Mouse (Mus musculus) stomach, adult 2 months (tissue): ENCODE measurements around the gene Atxn1l. TPM values are rescaled to one million over a fixed set of nuclear protein-coding genes. Genes with fewer than 3 reads are reported as not detected.

Source experiments
- polyA plus RNA-seq: library from polyadenylated mRNA; depleted of rRNA; stranded (reverse); fragments of >200 nt; gene quantifications from 2 replicates; pipeline ENCODE4 v1.2.3, GENCODE M21; 2012; rRNA removed

Gene Atxn1l
- polyA plus RNA-seq, result 2.1 and 2.9 TPM in 2 replicates

DNA sequence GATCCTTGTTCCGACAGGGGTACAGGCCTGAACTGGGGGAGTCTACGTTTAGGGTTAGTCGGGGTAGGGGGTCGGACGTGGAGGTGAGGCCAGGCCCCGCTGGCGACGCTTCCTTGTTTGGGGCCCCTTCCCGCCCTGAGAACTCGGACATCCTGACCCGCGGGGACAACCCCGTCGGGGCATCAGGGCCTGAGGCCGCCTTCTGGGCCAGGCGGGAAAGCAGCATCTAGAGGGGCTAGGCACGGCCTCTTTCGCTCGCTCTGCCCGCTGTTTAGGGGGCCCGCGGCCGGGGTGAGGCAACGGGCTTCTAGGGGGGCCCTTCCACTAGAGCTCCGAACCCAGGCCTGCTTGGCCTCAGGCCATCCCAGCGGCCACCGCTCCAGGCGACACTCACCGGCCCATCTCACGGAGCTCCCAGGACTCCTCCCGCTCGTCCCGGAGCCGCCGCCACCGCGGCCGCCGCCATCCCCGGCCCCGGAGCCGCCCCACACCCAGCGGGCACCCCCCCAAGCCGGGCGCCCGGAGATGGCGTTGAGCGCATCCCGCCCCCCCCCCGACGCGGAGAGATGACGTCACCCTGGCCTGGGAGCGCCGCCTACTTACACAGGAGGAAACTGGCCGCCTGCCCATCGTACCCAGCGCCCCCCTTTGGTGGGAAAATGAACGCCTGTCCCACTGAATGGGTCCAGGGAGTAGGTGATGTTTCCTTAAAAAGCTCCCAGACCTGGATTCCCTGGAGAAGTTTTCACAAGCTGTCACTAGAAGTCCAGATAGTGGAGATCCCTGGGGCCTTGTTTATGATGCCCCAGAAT lies at the start of gene Atxn1l:
Gene Atxn1l, minus strand, starts transcription at position 503 of the 812 bp plus-strand sequence.

DNA sequence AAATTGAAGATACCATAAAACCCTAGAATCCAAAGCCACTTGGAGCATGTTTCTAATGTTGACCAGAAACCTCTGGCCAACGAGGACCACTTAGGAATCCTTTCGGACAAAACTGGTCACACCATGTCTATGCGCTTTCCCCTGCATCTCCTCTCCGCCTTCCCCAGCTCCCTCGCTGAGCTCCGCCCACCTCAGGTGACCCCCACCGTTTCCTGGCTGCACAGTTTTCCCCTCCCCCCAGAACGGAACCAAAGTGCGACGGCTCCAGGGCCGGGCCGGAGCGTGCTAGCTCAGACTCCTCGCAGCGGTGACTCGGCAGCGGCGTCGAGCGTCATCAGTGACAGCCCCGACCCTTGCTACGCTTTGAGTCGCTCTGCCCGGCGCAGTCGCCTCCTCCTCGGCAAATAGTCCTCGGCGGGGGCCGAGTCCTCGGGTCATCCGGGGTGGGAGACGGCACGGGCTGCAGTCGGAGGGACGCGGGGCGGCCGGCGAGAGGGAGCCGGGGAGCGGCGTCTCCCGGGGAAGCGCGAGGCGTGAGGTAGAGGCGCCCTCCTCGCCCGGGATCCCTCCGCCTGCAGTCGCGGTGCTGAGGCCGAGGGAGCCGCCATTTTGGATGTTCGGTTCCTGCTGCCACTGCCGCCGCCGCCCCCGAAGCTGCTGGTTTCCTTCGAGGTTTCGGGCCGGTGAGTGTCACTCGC lies 40.9 kb upstream of the Atxn1l start, which contains the start of gene Ap1g1:
Gene Ap1g1, plus strand, starts transcription at position 275 of the 698 bp plus-strand sequence.

DNA sequence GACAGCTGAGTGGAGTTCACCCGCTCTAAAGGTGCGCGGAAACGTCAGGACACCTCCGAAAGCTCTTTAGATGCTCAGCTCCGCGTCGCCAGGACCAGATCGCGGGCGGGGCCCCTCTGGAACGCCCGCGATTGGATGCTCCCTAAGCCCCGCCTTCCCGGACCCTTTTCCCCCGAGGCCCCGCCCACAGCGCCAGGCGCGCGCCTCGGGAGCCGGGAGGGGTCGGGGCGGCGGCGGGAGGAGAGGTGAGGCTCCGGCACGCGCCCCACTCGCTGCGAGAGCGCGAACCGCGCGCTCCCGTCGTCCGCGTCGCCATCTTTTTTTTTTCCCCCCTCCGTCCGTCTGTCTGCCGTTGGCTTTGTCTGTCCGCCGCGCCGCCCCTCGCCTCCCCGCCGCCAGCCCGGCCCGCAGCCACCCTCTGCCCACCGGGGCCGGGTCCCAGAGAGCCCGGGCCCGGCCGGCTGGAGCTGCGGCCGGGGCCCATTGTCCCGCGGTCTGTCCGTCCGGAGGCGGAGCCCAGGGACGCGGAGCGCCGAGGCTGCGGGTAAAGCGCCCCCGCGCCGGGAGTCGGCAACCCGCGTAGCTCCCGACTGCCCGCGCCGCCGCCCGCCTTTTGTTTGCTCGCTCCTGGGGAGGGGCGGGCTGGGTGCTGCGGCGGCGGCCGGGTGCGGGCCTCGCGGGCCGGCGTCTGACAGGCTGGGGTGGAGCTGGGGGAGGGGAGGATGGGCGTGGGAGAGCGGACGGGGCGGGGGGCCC lies 32.0 kb downstream of the Atxn1l start, which contains the start of gene Zfp821:
Gene Zfp821, plus strand, starts transcription at position 227 of the 756 bp plus-strand sequence.

DNA sequence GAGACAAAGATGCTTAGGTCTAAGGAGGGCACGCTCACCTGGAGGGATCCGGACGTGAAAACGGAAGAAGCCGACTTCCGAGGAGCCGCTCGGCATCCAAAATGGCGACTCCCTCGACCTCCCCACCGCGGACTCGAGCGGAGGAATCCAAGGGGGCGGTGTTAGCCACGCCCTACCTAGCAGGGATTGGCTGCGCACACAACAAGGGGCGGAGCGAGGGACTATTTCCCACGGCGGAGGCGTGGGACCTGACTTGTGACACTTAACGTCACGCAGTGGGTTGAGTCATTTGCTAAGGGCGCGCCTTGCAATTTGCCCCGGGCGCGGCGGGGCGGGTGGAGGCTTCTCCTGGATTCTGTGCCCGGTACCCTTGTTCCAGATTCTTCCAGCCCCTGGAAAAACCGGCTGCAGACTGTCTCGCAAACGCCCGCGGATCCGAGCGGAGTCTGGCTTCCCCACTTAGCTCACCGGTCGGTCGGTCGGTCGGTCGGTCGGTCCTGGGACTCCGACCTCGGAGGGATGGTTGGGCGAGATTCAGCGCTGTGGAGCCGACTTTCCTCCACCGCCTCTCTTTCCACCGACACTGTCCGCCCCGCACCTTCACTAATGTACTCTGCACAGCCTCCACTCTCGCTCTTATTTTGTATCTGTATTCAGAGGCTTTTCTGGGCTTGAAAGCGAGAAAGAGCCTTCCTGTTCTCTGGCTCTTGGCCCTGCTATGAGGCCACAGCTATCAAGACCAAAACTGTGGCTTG lies 44.2 kb downstream of the Atxn1l start, which contains the start of gene Ist1:
Gene Ist1, minus strand, starts transcription at position 115 of the 755 bp plus-strand sequence.

Other genes with a start within 250 kb of the Atxn1l start
- gene Pmfbp1, start 243.7 kb downstream of the Atxn1l start, polyA plus RNA-seq, result not detected in 2 replicates
- gene Dhx38, start 171.9 kb downstream of the Atxn1l start, polyA plus RNA-seq, result 6.4 and 7.2 TPM in 2 replicates
- 1.2 and 1.6 TPM in 2 replicates for gene Txnl4b, start 171.8 kb downstream of the Atxn1l start, polyA plus RNA-seq
- 7.8 and 9.5 TPM in 2 replicates for gene Hp, start 158.6 kb downstream of the Atxn1l start, polyA plus RNA-seq
- gene Dhodh, start 129.1 kb downstream of the Atxn1l start, polyA plus RNA-seq, result 5.9 and 7.4 TPM in 2 replicates
- 0.03 TPM in 1 of 2 replicates, not detected in the other for gene Pkd1l3, start 123.2 kb downstream of the Atxn1l start, polyA plus RNA-seq
- 12.2 and 17.1 TPM in 2 replicates for gene Ist1, start 44.5 kb downstream of the Atxn1l start, polyA plus RNA-seq
- gene Zfp821, start 32.2 kb downstream of the Atxn1l start, polyA plus RNA-seq, result 4.6 and 7.0 TPM in 2 replicates
- gene Ap1g1, start 40.8 kb upstream of the Atxn1l start, polyA plus RNA-seq, result 5.8 and 9.2 TPM in 2 replicates
- gene Phlpp2, start 130.8 kb upstream of the Atxn1l start, polyA plus RNA-seq, result 0.49 and 0.56 TPM in 2 replicates
- gene Marveld3, start 224.5 kb upstream of the Atxn1l start, polyA plus RNA-seq, result 0.65 and 1.1 TPM in 2 replicates